Mouse (Mus musculus) monocyte, adult 2 months (primary cell): Measurements from ENCODE around the gene Ascc2.

Experiments
- DNase-seq, 2 experiments: peaks; one replicate each; pipeline ENCODE4 v3.0.0; 2022; ENCODE audit warnings: low spot score in 2 of 2, low read depth in 1 of 2

Ascc2 gene

GRCm38 (mm10) chr11:4637534-4638234 is at the start of gene Ascc2:
Ascc2 (plus strand) TSS chr11:4637747.
- peak; percentile 66 to 80 for DNase-seq

GRCm38 (mm10) chr11:4591811-4592210 is 45.7 kb upstream of the Ascc2 start:
- no peak for DNase-seq

GRCm38 (mm10) chr11:4593491-4593848 is 44.1 kb upstream of the Ascc2 start:
- no peak for DNase-seq

- peak in 1 of 2 experiments; percentile 30 for DNase-seq
Observed at GRCm38 (mm10) chr11:4593849-4594607, 43.5 kb upstream of the Ascc2 start.

- DNase-seq, result peak; percentile 85 to 96
Observed at GRCm38 (mm10) chr11:4594608-4595500, 42.7 kb upstream of the Ascc2 start, which contains the start of gene Mtmr3. Mtmr3 (minus strand) TSS chr11:4594863.

GRCm38 (mm10) chr11:4598411-4598810 is 39.1 kb upstream of the Ascc2 start:
- no peak for DNase-seq

- DNase-seq, result no peak
Observed at GRCm38 (mm10) chr11:4599916-4600315, 37.6 kb upstream of the Ascc2 start.

- DNase-seq, result no peak
Observed at GRCm38 (mm10) chr11:4601890-4602289, 35.7 kb upstream of the Ascc2 start.

- no peak for DNase-seq
Observed at GRCm38 (mm10) chr11:4602691-4603441, 34.7 kb upstream of the Ascc2 start.

GRCm38 (mm10) chr11:4604441-4604840 is 33.1 kb upstream of the Ascc2 start:
- no peak for DNase-seq

GRCm38 (mm10) chr11:4605414-4605813 is 32.1 kb upstream of the Ascc2 start:
- no peak for DNase-seq

- no peak for DNase-seq
Observed at GRCm38 (mm10) chr11:4606541-4606940, 31.0 kb upstream of the Ascc2 start.

- no peak for DNase-seq
Observed at GRCm38 (mm10) chr11:4611904-4612303, 25.6 kb upstream of the Ascc2 start.

GRCm38 (mm10) chr11:4620017-4620485 is 17.5 kb upstream of the Ascc2 start, which contains the start of gene Gm11032:
Gm11032 (plus strand) TSS chr11:4620067.
- DNase-seq, result no peak

GRCm38 (mm10) chr11:4620501-4621108 is 16.9 kb upstream of the Ascc2 start:
- no peak for DNase-seq

GRCm38 (mm10) chr11:4621866-4622265 is 15.7 kb upstream of the Ascc2 start:
- DNase-seq, result no peak

- no peak for DNase-seq
Observed at GRCm38 (mm10) chr11:4622442-4622986, 15.0 kb upstream of the Ascc2 start.

- no peak for DNase-seq
Observed at GRCm38 (mm10) chr11:4622997-4623396, 14.6 kb upstream of the Ascc2 start.

GRCm38 (mm10) chr11:4625931-4626330 is 11.6 kb upstream of the Ascc2 start:
- no peak for DNase-seq

- no peak for DNase-seq
Observed at GRCm38 (mm10) chr11:4627636-4628035, 9.9 kb upstream of the Ascc2 start.
